Mouse (Mus musculus) urinary bladder, adult 18-20 months (tissue): Measurements from ENCODE around the gene Dock8.
A peak's percentile ranks its signal among the peaks of the same experiment; 100 is the strongest.

ENCODE experiments used
- DNase-seq, 2 experiments: peaks; one replicate each; pipeline ENCODE4 v3.0.0; 2022; ENCODE audit warnings: low spot score in 2 of 2, mixed read lengths in 2 of 2

The Dock8 gene

GRCm38 (mm10) chr19:25062188-25062856, 63.0 kb downstream of the Dock8 start:
- DNase-seq = no peak

GRCm38 (mm10) chr19:25062857-25063240, 63.5 kb downstream of the Dock8 start:
- no peak for DNase-seq

GRCm38 (mm10) chr19:25066229-25066628, 66.9 kb downstream of the Dock8 start:
- DNase-seq = no peak

- no peak for DNase-seq
Observed at GRCm38 (mm10) chr19:25068518-25068917, 69.2 kb downstream of the Dock8 start.

- DNase-seq = no peak
Observed at GRCm38 (mm10) chr19:25072521-25072920, 73.2 kb downstream of the Dock8 start.

GRCm38 (mm10) chr19:25074741-25075140, 75.4 kb downstream of the Dock8 start:
- no peak for DNase-seq

- no peak for DNase-seq
Observed at GRCm38 (mm10) chr19:25077636-25078035, 78.3 kb downstream of the Dock8 start.

- DNase-seq = no peak
Observed at GRCm38 (mm10) chr19:25078130-25078529, 78.8 kb downstream of the Dock8 start.

- no peak for DNase-seq
Observed at GRCm38 (mm10) chr19:25080166-25080565, 80.8 kb downstream of the Dock8 start.

- no peak for DNase-seq
Observed at GRCm38 (mm10) chr19:25082839-25083238, 83.5 kb downstream of the Dock8 start.

- DNase-seq = no peak
Observed at GRCm38 (mm10) chr19:25087181-25087580, 87.8 kb downstream of the Dock8 start.

- no peak for DNase-seq
Observed at GRCm38 (mm10) chr19:25089746-25090145, 90.4 kb downstream of the Dock8 start.

GRCm38 (mm10) chr19:25095135-25095534, 95.8 kb downstream of the Dock8 start:
- DNase-seq = no peak

- no peak for DNase-seq
Observed at GRCm38 (mm10) chr19:25096316-25096715, 97.0 kb downstream of the Dock8 start.

GRCm38 (mm10) chr19:25096986-25097385, 97.7 kb downstream of the Dock8 start:
- peak; percentile 26 to 63 for DNase-seq

- no peak for DNase-seq
Observed at GRCm38 (mm10) chr19:25097506-25097905, 98.2 kb downstream of the Dock8 start.

- no peak for DNase-seq
Observed at GRCm38 (mm10) chr19:25097951-25098350, 98.6 kb downstream of the Dock8 start.

- no peak for DNase-seq
Observed at GRCm38 (mm10) chr19:25098941-25099340, 99.6 kb downstream of the Dock8 start.

- no peak for DNase-seq
Observed at GRCm38 (mm10) chr19:25105682-25106081, 106.3 kb downstream of the Dock8 start.

- DNase-seq = no peak
Observed at GRCm38 (mm10) chr19:25106315-25106714, 107.0 kb downstream of the Dock8 start.

GRCm38 (mm10) chr19:25107417-25107816, 108.1 kb downstream of the Dock8 start:
- no peak for DNase-seq

- DNase-seq = no peak
Observed at GRCm38 (mm10) chr19:25111591-25112233, 112.4 kb downstream of the Dock8 start.

GRCm38 (mm10) chr19:25116981-25117380, 117.6 kb downstream of the Dock8 start:
- DNase-seq = no peak

GRCm38 (mm10) chr19:25122417-25122816, 123.1 kb downstream of the Dock8 start:
- no peak for DNase-seq
